Mouse (Mus musculus): ENCODE measurements at regions not wholly inside any gene's neighbourhood (a gene's known extent, or its start where the extent isn't known, plus 50 kb on each side); places are given as distances from the start of the nearest gene placed in this dataset.
"Not testable (repeated sequence)": the region's sequence is repeated elsewhere in the genome, so short reads cannot be mapped to it uniquely, and the experiment has no call there.

- H3K27ac ChIP-seq (ENCODE audit: low read depth) = no peak overlapping the region
- no peak overlapping the region for H3K9ac ChIP-seq (replicated peaks)
- H3K4me2 ChIP-seq (ENCODE audit: low read depth, low read length) = no peak overlapping the region
- ATAC-seq (no peak), DNase-seq (no peak)
- no peaks in the 10 kb centered on the region for H3K4me1 ChIP-seq (ENCODE audit: insufficient read depth)
- H3K9me3 ChIP-seq (ENCODE audit: low read length) = no peaks in the 10 kb centered on the region
- TF ChIP-seq EP300 (IDR thresholded peaks at IDR 0.05; ENCODE audit: low read depth) (no peak), CTCF (IDR thresholded peaks at IDR 0.05; ENCODE audit: low read depth) (no peak)
- no peaks in the 10 kb centered on the region for H3K27me3 ChIP-seq (ENCODE audit: insufficient read depth, low read length)
- 47% methylated on average over 5 of the region's 5 CpGs for WGBS (ENCODE audit: insufficient replicate concordance)
- no peak overlapping the region for H3K4me3 ChIP-seq (ENCODE audit: low read depth, low read length)
- H3K36me3 ChIP-seq (replicated peaks; ENCODE audit: insufficient read depth, low read length) = no peaks in the 10 kb centered on the region
Observed at GRCm38 (mm10) chr4:66691598-66692220, 135.7 kb upstream of the Tlr4 start.

GRCm38 (mm10) chr4:66693982-66694578 lies 133.3 kb upstream of the Tlr4 start:
- DNase-seq = no peak
- Histone ChIP-seq H3K9me3 (ENCODE audit: low read length) (no peaks in the 10 kb centered on the region), H3K27me3 (ENCODE audit: insufficient read depth, low read length) (no peaks in the 10 kb centered on the region), H3K27ac (ENCODE audit: low read depth) (no peak overlapping the region), H3K4me1 (ENCODE audit: insufficient read depth) (no peaks in the 10 kb centered on the region), H3K9ac (replicated peaks) (no peak overlapping the region), H3K36me3 (replicated peaks; ENCODE audit: insufficient read depth, low read length) (no peaks in the 10 kb centered on the region), H3K4me2 (ENCODE audit: low read depth, low read length) (no peak overlapping the region), H3K4me3 (ENCODE audit: low read depth, low read length) (no peak overlapping the region)
- TF ChIP-seq CTCF (IDR thresholded peaks at IDR 0.05; ENCODE audit: low read depth) (no peak), EP300 (IDR thresholded peaks at IDR 0.05; ENCODE audit: low read depth) (no peak)
- 62% methylated on average over 4 of the region's 4 CpGs for WGBS (ENCODE audit: insufficient replicate concordance)
- no peak for ATAC-seq

GRCm38 (mm10) chr4:66715821-66716760 lies 111.3 kb upstream of the Tlr4 start:
- Histone ChIP-seq H3K4me2 (ENCODE audit: low read depth, low read length) (no peak overlapping the region), H3K27ac (ENCODE audit: low read depth) (no peak overlapping the region), H3K9me3 (ENCODE audit: low read length) (0 out of 2 replicates have a peak, but pooled peaks cover 2% of the 10 kb centered on the region), H3K27me3 (ENCODE audit: insufficient read depth, low read length) (no peaks in the 10 kb centered on the region), H3K4me1 (ENCODE audit: insufficient read depth) (no peaks in the 10 kb centered on the region), H3K36me3 (replicated peaks; ENCODE audit: insufficient read depth, low read length) (no peaks in the 10 kb centered on the region), H3K4me3 (ENCODE audit: low read depth, low read length) (no peak overlapping the region), H3K9ac (replicated peaks) (no peak overlapping the region)
- TF ChIP-seq CTCF (IDR thresholded peaks at IDR 0.05; ENCODE audit: low read depth) = no peak
- TF ChIP-seq EP300 (IDR thresholded peaks at IDR 0.05; ENCODE audit: low read depth) = no peak
- no peak for DNase-seq
- 68% methylated on average over 6 of the region's 6 CpGs for WGBS (ENCODE audit: insufficient replicate concordance)
- ATAC-seq = no peak

- Histone ChIP-seq H3K27me3 (ENCODE audit: insufficient read depth, low read length) (no peaks in the 10 kb centered on the region), H3K9ac (replicated peaks) (no peak overlapping the region), H3K9me3 (ENCODE audit: low read length) (no peaks in the 10 kb centered on the region), H3K27ac (ENCODE audit: low read depth) (no peak overlapping the region), H3K4me2 (ENCODE audit: low read depth, low read length) (no peak overlapping the region), H3K36me3 (replicated peaks; ENCODE audit: insufficient read depth, low read length) (no peaks in the 10 kb centered on the region), H3K4me3 (ENCODE audit: low read depth, low read length) (no peak overlapping the region), H3K4me1 (ENCODE audit: insufficient read depth) (no peaks in the 10 kb centered on the region)
- ATAC-seq (no peak), DNase-seq (no peak)
- TF ChIP-seq EP300 (IDR thresholded peaks at IDR 0.05; ENCODE audit: low read depth) (no peak), CTCF (IDR thresholded peaks at IDR 0.05; ENCODE audit: low read depth) (no peak)
- 26% methylated on average over 2 of the region's 2 CpGs for WGBS (ENCODE audit: insufficient replicate concordance)
Observed at GRCm38 (mm10) chr4:66737407-66737806, 90.0 kb upstream of the Tlr4 start.

GRCm38 (mm10) chr4:66743421-66743820 lies 84.0 kb upstream of the Tlr4 start:
- H3K4me2 ChIP-seq (ENCODE audit: low read depth, low read length); H3K27ac ChIP-seq (ENCODE audit: low read depth); H3K9ac ChIP-seq (replicated peaks); DNase-seq; H3K4me3 ChIP-seq (ENCODE audit: low read depth, low read length); H3K36me3 ChIP-seq (replicated peaks; ENCODE audit: insufficient read depth, low read length); H3K27me3 ChIP-seq (ENCODE audit: insufficient read depth, low read length); H3K9me3 ChIP-seq (ENCODE audit: low read length); ATAC-seq; H3K4me1 ChIP-seq (ENCODE audit: insufficient read depth): not testable (repeated sequence)
- WGBS (ENCODE audit: insufficient replicate concordance) = 80% methylated on average over 19 of the region's 19 CpGs

GRCm38 (mm10) chr4:66768762-66769161 lies 58.6 kb upstream of the Tlr4 start:
- no peak for ATAC-seq

More at GRCm38 (mm10) chr4:66768762-66769161, 58.6 kb upstream of the Tlr4 start:
- Histone ChIP-seq H3K27me3 (ENCODE audit: insufficient read depth, low read length) (no peaks in the 10 kb centered on the region), H3K4me3 (ENCODE audit: low read depth, low read length) (no peak overlapping the region), H3K4me1 (ENCODE audit: insufficient read depth) (no peaks in the 10 kb centered on the region), H3K9me3 (ENCODE audit: low read length) (no peaks in the 10 kb centered on the region), H3K27ac (ENCODE audit: low read depth) (no peak overlapping the region), H3K9ac (replicated peaks) (no peak overlapping the region), H3K4me2 (ENCODE audit: low read depth, low read length) (no peak overlapping the region), H3K36me3 (replicated peaks; ENCODE audit: insufficient read depth, low read length) (no peaks in the 10 kb centered on the region)
- peak; percentile 15 for DNase-seq
- TF ChIP-seq EP300 (IDR thresholded peaks at IDR 0.05; ENCODE audit: low read depth) = no peak
- TF ChIP-seq CTCF (IDR thresholded peaks at IDR 0.05; ENCODE audit: low read depth) = peak; percentile 75
- WGBS (ENCODE audit: insufficient replicate concordance) = 32% methylated on average over 4 of the region's 4 CpGs

Data from liver, postnatal 0 days (tissue).